Mouse (Mus musculus) thymus, adult 2 months (tissue): ENCODE measurements at regions not wholly inside any gene's neighbourhood (a gene's known extent, or its start where the extent isn't known, plus 50 kb on each side); places are given as distances from the start of the nearest gene placed in this dataset.

ENCODE experiments used
- CTCF ChIP-seq: fragments of 200-500 bp; IDR thresholded peaks from 2 replicates; pipeline ENCODE4 v1.5.1; 2012; ENCODE audit warnings: mild to moderate bottlenecking, control low read depth, low read length, moderate library complexity, borderline replicate concordance; ENCODE audit not compliant: control insufficient read depth, poor library complexity, insufficient read depth; ENCODE audit errors: extremely low read depth
- POLR2A ChIP-seq: fragments of 200-500 bp; IDR thresholded peaks from 2 replicates; pipeline ENCODE4 v1.6.1; 2012; ENCODE audit warnings: mild to moderate bottlenecking, low read length, control low read depth, moderate library complexity; ENCODE audit not compliant: control insufficient read depth, poor library complexity, insufficient read depth; ENCODE audit errors: extremely low read depth

DNA sequence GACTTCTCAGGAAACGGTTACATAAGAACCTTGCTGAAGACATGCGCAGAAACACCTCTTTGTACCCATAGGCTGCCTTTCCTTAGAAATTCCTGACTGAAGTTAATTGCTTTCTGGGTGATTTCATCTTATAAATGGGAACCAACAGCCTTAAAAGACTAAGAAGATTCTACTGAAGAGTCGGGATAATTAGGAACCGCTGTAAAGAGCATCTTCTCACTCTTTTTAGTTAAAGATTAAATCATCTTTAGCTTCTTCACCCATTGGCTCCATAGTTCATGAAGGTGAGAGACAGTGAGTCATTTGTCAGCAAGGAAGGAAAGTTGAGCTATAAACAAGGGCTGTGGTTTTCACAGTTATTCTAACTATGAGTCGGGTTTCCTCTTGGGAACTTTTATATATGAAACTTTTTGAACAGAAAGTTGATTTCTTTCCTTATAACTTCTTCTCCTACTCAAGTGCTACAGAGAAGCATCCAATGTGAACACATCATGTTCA is 93.1 kb downstream of the Car2 start:
- TF ChIP-seq CTCF (no peak), POLR2A (no peak)
